Mouse (Mus musculus) neural tube, embryonic 11.5 days (tissue): Measurements from ENCODE around the gene Rnf220. TPM values are rescaled to one million over a fixed set of nuclear protein-coding genes. Genes with fewer than 3 reads are reported as not detected.

Experiments
- ATAC-seq: fragments of 200-750 bp; cut with Nextera tagmentation; 2 replicates; pipeline ENCODE4 v1.8.0; 2017; ENCODE audit warnings: moderate number of reproducible peaks, mild to moderate bottlenecking, moderate TSS enrichment, moderate library complexity; ENCODE audit not compliant: insufficient read depth, low FRiP score, low TSS enrichment
- DNase-seq: peaks from one replicate; pipeline ENCODE4 v3.0.0-alpha.2; 2015; ENCODE audit warnings: low spot score
- H3K27ac ChIP-seq: fragments of 300-500 bp; sonication (generic); 2 replicates; pipeline ENCODE4 v1.5.1; 2014; ENCODE audit warnings: low read depth, mild to moderate bottlenecking, low read length
- H3K27me3 ChIP-seq: fragments of 300-500 bp; sonication (generic); 2 replicates; pipeline ENCODE4 v1.6.1; 2014; ENCODE audit warnings: mild to moderate bottlenecking, low read length, mixed read lengths; ENCODE audit not compliant: control insufficient read depth, insufficient read depth
- H3K36me3 ChIP-seq: fragments of 300-500 bp; sonication (generic); 2 replicates; pipeline ENCODE4 v1.6.1; 2014; ENCODE audit warnings: mild to moderate bottlenecking, low read length, moderate library complexity, mixed read lengths; ENCODE audit not compliant: control insufficient read depth, insufficient read depth
- H3K4me1 ChIP-seq: fragments of 300-500 bp; sonication (generic); 2 replicates; pipeline ENCODE4 v1.6.1; 2014; ENCODE audit warnings: low read length, mixed read lengths; ENCODE audit not compliant: control insufficient read depth, insufficient read depth
- H3K4me2 ChIP-seq: fragments of 300-500 bp; sonication (generic); 2 replicates; pipeline ENCODE4 v1.6.1; 2014; ENCODE audit warnings: low read depth, mild to moderate bottlenecking, moderate library complexity
- H3K4me3 ChIP-seq: fragments of 300-500 bp; sonication (generic); 2 replicates; pipeline ENCODE4 v1.5.1; 2014; ENCODE audit warnings: low read depth, low read length
- H3K9ac ChIP-seq: fragments of 300-500 bp; sonication (generic); 2 replicates; pipeline ENCODE4 v1.6.1; 2014; ENCODE audit warnings: mild to moderate bottlenecking, low read length
- H3K9me3 ChIP-seq: fragments of 300-500 bp; sonication (generic); 2 replicates; pipeline ENCODE4 v1.6.1; 2016; ENCODE audit warnings: low read length; ENCODE audit not compliant: control insufficient read depth
- WGBS: fragments of 180-500 bp; shearing (Covaris S2); extraction: QIAGEN DNeasy Blood & Tissue Kit; methylation state at CpG from one replicate; pipeline ENCODE4 v1.1.7; 2014; 5-methylcytosine and 5-hydroxymethylcytosine counted together
- polyA plus RNA-seq: library from polyadenylated mRNA; unstranded; fragments of >200 nt; fragmentation: Nextera tagmentation; extraction: Ambion mirVana; gene quantifications from 2 replicates; pipeline ENCODE4 v1.2.1, GENCODE M21; 2014

Gene Rnf220
- polyA plus RNA-seq, 1 experiment from 2014 or later = 76.8 TPM

DNA sequence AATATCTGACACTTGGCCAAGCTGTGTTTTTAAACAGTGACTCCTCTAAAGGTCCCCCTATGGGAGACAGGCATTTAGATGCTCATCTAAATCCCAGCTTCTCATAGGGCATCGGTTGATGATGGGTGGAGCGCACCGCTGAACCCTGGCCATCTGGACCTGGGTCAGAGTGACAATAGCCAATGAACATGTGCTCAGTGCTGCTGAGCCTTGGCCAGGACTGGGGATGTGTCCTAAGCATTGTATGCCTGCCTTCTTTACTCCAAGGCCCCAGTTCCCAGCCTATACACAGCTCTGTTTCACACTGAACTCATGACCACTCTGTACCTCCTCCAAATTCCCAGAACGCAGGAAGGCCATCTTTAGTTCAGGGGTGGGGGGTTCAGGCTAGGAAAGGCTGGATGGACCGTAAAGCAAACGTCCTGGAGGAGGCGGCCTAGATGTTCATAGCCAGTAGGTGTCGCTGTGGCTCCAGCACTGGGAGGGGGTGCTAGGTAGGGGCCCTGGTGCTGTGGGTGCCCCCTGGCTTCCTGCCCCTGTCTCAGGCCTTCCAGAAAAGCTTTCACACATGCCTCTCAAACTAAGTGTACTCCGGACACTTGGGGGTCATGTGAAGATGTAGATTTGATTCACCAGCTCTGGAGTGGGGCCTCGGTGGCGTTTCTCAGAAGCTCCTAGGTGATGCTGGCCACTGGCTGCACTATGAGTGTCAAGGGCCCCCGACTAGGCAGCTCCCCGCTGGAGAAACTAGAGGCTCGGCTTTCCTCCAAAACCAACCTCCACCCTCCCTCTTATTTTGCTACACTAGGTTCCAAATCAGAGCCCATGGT, 173.1 kb downstream of the Rnf220 start:
- peaks cover 17% of the 10 kb centered on the region for H3K4me1 ChIP-seq
- no peak overlapping the region for H3K9ac ChIP-seq
- ATAC-seq = peak; percentile 59; the same call in 1 of the 2 replicates
- H3K27me3 ChIP-seq = peaks cover 71% of the 10 kb centered on the region
- DNase-seq = peak; percentile 73
- 0 out of 2 replicates have a peak overlapping the region, but pooled peaks have one; percentile 14 for H3K27ac ChIP-seq
- no peaks in the 10 kb centered on the region for H3K9me3 ChIP-seq
- 14% methylated on average over 14 of the region's 14 CpGs for WGBS
- no peak overlapping the region for H3K4me3 ChIP-seq
- no peak overlapping the region for H3K4me2 ChIP-seq
- H3K36me3 ChIP-seq = no peaks in the 10 kb centered on the region

DNA sequence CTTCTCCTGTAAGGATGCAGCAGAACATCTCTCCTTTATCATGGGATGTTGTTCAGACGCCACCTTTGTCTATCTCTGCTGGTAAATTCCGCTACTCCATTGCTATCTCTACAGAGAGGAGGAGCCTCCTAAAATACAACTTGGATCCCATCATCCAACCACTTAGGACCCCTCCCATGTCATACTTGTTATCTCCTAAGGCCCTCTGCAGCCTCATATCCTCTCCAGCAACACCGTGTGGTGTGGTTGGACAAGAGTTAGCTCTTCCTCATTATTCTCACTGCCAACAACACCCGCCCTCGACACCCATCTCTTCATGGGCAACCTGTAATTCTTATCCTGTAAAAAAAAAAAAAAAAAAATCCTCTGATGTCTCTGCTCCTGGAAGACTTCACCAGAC, 175.8 kb downstream of the Rnf220 start:
- no peak overlapping the region for H3K9ac ChIP-seq
- 87% methylated on average over 5 of the region's 5 CpGs for WGBS
- H3K9me3 ChIP-seq = no peaks in the 10 kb centered on the region
- H3K36me3 ChIP-seq = no peaks in the 10 kb centered on the region
- H3K27ac ChIP-seq = no peak overlapping the region
- H3K4me3 ChIP-seq = no peak overlapping the region
- DNase-seq = no peak
- no peak for ATAC-seq
- H3K27me3 ChIP-seq = peaks cover 70% of the 10 kb centered on the region
- H3K4me1 ChIP-seq = peaks cover 33% of the 10 kb centered on the region
- H3K4me2 ChIP-seq = no peak overlapping the region

DNA sequence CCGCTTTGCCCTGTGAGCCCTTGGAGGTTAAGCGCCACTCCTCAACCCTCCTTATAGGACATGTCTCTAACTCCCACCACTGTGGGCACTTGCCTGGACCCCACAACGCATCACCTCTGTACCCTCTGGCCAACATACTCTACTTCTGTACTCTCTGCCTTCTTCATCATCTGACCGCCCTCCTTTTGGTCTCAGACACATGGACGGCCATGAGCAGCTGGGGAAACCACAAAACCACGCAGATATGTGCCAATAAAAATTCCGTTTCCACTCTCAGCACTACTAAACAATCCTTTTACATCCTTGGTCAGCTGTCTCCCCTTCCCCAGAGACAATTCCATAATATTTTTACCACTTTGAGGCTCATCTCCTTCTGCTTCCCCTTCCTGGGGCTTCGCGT, 178.3 kb downstream of the Rnf220 start:
- Histone ChIP-seq H3K27ac (no peak overlapping the region), H3K4me2 (no peak overlapping the region), H3K9ac (no peak overlapping the region), H3K9me3 (no peaks in the 10 kb centered on the region), H3K4me3 (no peak overlapping the region), H3K27me3 (peaks cover 58% of the 10 kb centered on the region), H3K4me1 (peaks cover 29% of the 10 kb centered on the region), H3K36me3 (no peaks in the 10 kb centered on the region)
- ATAC-seq = no peak
- WGBS = 87% methylated on average over 9 of the region's 9 CpGs
- no peak for DNase-seq

DNA sequence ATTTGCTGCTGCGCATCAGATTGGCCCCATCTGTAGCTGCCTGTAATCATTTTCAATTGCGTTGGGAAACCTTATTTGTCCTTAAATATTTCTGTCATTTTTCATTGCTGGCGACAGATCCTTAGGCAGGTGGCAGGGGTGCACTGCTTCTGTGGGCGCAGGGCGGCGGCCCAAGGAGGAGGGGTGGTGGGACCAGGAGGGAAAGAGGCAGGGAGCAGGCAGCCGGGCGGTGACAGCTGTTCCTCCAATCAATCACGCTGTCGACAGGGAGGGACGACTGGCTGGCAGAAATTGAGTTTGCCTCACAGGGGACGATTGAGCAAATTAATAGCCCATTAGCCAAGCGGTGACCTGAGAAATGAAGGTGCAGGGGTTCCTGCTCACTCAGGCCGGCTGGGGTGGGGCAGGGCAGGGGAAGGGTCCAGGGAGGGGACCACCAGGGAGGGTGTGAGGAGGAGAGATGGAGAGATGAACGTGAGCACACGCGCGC, 179.1 kb downstream of the Rnf220 start:
- Histone ChIP-seq H3K27ac (0 out of 2 replicates have a peak overlapping the region, but pooled peaks have one; percentile 31), H3K9me3 (no peaks in the 10 kb centered on the region), H3K4me2 (0 out of 2 replicates have a peak overlapping the region, but pooled peaks have one; percentile 7), H3K4me1 (peaks cover 31% of the 10 kb centered on the region), H3K9ac (no peak overlapping the region), H3K36me3 (no peaks in the 10 kb centered on the region), H3K4me3 (no peak overlapping the region), H3K27me3 (peaks cover 57% of the 10 kb centered on the region)
- ATAC-seq (peak; percentile 53; the same call in 1 of the 2 replicates), DNase-seq (peak; percentile 75)
- 9% methylated on average over 18 of the region's 18 CpGs for WGBS

DNA sequence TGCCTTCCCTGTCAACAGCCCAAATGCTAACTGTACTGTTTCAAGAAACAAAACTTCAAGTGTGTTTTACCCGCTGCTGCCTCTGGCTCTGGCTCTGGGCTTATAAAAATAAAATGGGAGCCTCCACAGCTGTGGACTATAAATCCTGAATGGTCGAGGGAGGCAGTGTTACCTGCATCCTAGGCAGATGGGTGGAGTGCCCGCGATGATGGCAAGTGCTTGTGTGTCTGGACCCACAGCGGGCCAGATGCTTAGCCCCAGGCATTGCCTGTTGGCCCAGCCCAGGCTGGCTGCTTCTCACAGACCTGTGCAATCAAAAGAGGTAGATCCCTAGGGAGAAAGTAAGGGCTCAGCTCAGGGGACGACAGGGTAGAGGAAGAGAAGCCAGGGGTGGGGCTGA, 180.1 kb downstream of the Rnf220 start:
- H3K4me1 ChIP-seq = peaks cover 33% of the 10 kb centered on the region
- WGBS = 31% methylated on average over 6 of the region's 6 CpGs
- H3K4me2 ChIP-seq = no peak overlapping the region
- H3K36me3 ChIP-seq = no peaks in the 10 kb centered on the region
- no peak overlapping the region for H3K4me3 ChIP-seq
- DNase-seq (no peak), ATAC-seq (no peak)
- no peaks in the 10 kb centered on the region for H3K9me3 ChIP-seq
- H3K9ac ChIP-seq = no peak overlapping the region
- H3K27ac ChIP-seq = no peak overlapping the region
- peaks cover 52% of the 10 kb centered on the region for H3K27me3 ChIP-seq

DNA sequence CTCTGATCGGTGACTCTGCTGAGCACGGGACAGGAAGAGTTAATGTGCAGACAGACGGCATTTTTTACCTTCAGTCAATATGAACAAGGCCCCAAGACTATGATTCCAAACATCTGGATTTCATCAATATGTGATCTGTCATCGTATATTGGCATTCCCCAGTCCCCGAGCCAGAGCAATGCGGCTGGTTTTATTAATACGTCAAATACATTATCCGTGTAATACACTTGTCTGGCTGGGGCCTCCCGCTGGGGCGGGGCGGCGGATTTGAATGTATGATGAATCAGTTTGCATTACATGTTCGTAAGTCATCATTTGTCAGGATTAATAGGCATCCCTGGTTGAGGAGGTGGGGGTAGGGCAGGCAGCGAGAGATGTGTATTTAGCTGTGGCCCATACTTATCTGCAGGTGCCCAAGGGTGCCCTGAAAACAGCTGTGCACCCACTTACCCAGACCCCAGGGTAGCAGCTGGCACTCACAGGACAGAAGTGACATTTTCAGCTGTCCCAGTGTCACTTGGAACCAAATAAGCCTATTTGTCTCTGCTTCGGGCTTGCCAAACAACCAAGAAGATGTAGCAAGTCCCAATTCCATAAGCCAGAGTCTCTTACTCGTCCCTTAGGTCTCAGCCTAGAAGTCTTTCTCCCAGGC, 181.9 kb downstream of the Rnf220 start:
- no peak overlapping the region for H3K9ac ChIP-seq
- peak; percentile 36 for DNase-seq
- no peaks in the 10 kb centered on the region for H3K9me3 ChIP-seq
- no peak overlapping the region for H3K4me2 ChIP-seq
- H3K36me3 ChIP-seq = no peaks in the 10 kb centered on the region
- 58% methylated on average over 16 of the region's 16 CpGs for WGBS
- no peak overlapping the region for H3K4me3 ChIP-seq
- H3K27me3 ChIP-seq = peaks cover 46% of the 10 kb centered on the region
- H3K27ac ChIP-seq = no peak overlapping the region
- H3K4me1 ChIP-seq = peaks cover 35% of the 10 kb centered on the region
- no peak for ATAC-seq

DNA sequence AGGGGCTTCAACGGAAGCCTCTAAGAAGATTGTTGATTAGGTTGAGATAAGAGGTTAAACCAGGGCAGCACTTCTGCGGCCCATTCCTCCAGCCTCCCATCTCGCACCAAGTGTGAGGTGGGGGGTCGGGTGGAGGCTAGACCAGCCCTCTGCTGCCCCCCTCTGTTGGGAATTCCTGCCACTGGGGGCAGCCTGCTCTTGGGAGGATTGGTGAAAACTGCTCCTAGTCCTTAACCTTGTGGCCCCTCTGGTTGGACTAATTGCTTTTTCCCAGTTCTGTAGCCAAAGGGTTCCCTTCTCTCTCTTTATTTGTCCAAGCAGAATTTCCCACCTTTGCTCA, 183.8 kb downstream of the Rnf220 start:
- Histone ChIP-seq H3K27ac (no peak overlapping the region), H3K4me2 (peak overlapping the region; percentile 8; the same call in 1 of the 2 replicates), H3K9me3 (no peaks in the 10 kb centered on the region), H3K4me1 (peaks cover 34% of the 10 kb centered on the region), H3K36me3 (no peaks in the 10 kb centered on the region), H3K4me3 (no peak overlapping the region), H3K9ac (no peak overlapping the region), H3K27me3 (peaks cover 40% of the 10 kb centered on the region)
- 3% methylated on average over 4 of the region's 4 CpGs for WGBS
- ATAC-seq (no peak), DNase-seq (peak; percentile 48)

DNA sequence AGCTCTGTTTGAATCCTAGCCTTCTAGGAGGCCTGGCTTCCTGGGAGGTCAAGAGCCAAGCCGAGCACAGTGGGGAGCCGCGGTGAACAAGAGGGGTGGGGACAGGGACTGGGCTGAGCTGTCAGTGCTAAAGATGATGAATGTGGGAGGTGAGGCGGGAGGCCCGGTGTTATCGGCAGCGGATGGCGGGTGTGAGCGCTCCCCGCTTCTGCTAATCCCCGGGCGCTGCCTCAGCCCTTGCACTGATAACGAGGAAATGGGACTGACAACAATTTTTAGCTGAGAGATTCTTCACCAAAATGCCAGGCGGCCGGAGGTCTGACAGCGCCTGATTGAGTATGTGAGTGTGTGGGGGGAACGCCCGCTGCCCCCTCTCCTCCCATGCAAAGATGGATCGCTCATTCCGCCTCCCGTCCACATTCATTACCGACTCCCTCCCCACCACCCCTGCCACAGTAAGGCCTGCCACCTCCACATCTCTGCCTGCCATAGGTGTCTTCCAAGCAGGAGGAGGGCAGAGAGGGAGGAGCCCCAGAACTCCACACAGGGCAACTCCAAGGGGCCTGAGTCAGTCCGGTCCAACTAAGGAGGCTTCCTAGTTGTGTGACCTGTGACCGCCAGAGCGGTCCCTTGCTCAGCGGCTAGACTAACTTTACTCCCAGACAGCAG, 184.3 kb downstream of the Rnf220 start:
- DNase-seq (peak; percentile 56), ATAC-seq (no peak)
- H3K4me2 ChIP-seq = peak overlapping the region; percentile 18
- peaks cover 29% of the 10 kb centered on the region for H3K4me1 ChIP-seq
- H3K27me3 ChIP-seq = peaks cover 36% of the 10 kb centered on the region
- no peaks in the 10 kb centered on the region for H3K9me3 ChIP-seq
- no peak overlapping the region for H3K27ac ChIP-seq
- H3K36me3 ChIP-seq = no peaks in the 10 kb centered on the region
- no peak overlapping the region for H3K9ac ChIP-seq
- 2% methylated on average over 25 of the region's 26 CpGs for WGBS
- H3K4me3 ChIP-seq = no peak overlapping the region
